Mouse (Mus musculus): ENCODE measurements around the gene Alpk3.
"Not testable (repeated sequence)": the region's sequence is repeated elsewhere in the genome, so short reads cannot be mapped to it uniquely, and the experiment has no call there.

Gene Alpk3

DNA sequence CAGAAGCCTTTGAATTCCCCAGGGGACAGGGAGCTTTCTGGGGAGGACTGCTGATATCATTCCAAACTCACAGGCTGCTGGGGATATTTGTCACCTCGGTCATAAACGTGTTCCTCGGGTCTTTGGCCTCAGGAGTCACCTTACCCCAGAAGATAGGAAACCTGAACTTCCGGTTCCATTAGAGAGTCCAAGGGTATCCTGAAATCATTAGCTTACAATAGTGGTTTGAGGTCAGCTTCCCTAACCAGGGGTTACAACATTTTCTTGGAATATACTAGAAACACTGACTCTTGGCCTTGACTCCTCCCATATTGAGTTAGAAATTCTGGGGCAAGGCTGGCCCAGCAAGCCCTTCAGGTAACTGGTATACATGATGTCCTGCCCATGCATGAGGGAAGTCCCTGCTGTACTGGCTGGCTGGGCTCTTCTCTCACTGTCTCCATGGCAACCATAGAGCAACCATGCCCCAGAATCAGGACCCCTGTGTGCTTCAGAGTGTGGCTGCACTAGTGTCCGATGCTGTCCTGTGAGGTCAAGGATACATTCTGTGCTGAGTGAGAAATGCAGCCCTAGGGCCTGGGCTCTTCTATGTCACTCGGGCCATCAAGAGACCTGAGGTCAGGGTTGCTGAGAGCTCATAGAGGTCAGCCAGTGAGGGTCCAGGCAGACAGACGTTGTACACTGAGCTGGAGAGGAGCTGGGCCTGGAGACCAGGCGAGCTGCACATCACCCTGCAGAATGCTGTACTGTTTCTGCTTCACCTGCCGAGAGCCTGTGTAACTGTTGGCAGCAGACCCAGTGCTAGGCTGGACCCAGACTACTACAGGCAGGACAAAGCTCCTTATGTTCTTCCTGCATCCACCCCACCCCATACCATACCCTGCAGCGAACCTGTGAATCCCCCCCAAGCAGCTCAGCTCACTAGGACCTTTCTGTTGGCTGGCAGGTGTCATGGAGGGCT lies 68.1 kb downstream of the Alpk3 start:
- no peak for DNase-seq (ENCODE audit: extremely low read depth, low read depth, low spot score)

- no peak for DNase-seq (ENCODE audit: extremely low read depth, low read depth, low spot score)
Observed at GRCm38 (mm10) chr7:81131864-81132263, 74.5 kb downstream of the Alpk3 start.

DNA sequence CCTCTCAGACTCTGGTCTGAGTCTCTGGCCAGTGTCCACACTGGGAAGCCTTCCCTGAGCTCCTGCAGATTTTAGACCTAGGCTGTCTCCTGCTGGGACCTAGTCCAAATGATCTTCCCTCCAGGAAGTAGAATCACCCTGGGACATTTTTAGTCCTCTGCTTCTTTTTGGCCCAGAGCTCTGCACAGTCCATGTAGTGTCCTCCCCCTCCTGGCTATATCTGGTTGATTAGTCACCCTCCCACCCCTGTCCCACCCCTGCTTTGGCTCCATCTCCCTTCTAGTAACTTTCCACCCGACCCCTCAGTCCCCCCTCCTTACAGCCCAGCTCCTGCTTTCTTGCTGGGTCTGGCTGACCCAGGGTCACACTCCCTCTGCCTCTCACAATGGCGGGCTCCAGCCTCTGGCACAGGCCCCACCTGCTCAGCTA lies 75.5 kb downstream of the Alpk3 start:
- no peak for DNase-seq (ENCODE audit: extremely low read depth, low read depth, low spot score)

DNA sequence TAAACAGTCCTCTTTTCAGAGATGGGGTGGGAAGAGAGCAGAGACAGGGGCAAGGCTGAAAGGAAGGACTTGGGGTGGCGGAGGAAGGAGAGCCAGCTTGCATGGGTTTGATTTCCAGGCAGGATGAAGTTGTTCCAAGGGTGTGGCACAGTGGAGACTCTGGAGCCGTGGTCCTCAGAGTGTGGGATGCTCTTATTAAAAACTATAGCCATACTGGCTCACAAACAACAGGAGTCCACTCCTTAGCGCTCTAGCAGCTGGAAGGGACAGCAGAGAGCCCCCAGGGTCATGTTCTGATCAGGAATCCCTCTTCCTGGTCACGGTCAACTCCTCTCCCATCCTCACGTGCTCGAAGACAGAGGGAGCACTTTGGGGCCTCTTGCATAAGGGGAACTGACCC lies 76.0 kb downstream of the Alpk3 start:
- DNase-seq (ENCODE audit: extremely low read depth, low read depth, low spot score) = no peak

- no peak for DNase-seq (ENCODE audit: extremely low read depth, low read depth, low spot score)
Observed at GRCm38 (mm10) chr7:81133941-81134340, 76.5 kb downstream of the Alpk3 start.

DNA sequence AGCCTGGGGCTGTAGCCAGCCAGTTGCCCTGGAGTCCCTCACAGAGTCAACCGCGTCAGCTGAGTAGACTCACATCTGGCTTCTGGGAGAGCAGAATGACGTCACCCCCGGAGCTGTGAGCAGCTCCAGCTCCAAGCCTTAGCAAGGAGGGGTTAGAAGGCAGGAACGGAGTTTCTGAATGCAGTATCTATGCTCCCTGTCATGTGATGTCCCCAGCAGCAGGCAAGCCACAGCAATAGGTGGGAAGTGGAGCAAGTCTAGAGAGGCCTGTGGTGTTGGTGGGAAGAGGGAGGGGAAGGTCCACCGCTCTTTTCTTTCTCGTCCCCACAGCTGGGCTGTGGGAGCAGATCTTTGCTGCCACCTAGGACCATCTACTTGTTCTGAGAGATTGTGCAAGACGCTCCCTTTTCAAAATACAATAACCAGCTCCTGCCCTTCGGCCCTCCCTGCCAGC lies 77.2 kb downstream of the Alpk3 start:
- no peak for DNase-seq (ENCODE audit: extremely low read depth, low read depth, low spot score)

- DNase-seq (ENCODE audit: extremely low read depth, low read depth, low spot score) = no peak
Observed at GRCm38 (mm10) chr7:81137292-81137691, 79.9 kb downstream of the Alpk3 start.

- no peak for DNase-seq (ENCODE audit: extremely low read depth, low read depth, low spot score)
Observed at GRCm38 (mm10) chr7:81139100-81139499, 81.7 kb downstream of the Alpk3 start.

DNA sequence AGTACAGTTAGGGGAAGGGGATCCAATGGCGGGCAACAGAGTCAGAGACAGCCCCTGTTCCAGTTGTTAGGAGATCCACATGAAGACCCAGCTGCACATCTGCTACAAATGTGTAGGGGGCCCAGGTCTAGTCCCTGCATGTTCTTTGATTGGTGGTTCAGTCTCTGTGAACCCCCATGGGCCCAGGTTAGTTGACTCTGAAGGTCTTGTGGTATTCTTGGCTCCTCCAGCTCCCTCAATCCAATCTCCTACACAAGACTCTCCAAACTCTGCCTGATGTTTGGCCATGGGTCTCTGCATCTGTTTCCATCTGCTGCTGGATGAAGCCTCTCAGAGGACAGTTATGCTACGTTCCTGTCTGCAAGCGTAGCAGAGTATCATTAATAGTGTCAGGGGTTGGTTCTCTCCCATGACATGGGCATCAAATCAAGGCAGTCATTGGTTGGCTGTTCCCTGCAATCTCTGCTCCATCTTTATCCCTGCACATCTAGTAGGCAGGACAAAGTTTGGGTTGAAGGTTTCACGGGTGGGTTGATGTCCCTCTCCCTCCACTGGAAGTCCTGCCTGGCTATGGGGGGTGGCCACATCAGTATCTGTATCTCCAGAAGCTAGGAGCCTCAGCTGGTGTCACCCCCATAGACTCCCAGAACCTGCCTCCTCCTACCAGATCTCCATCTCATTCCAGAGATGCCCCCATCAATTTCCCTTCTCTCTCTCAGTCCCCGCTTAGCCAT lies 82.4 kb downstream of the Alpk3 start:
- no peak for DNase-seq (ENCODE audit: extremely low read depth, low read depth, low spot score)

DNA sequence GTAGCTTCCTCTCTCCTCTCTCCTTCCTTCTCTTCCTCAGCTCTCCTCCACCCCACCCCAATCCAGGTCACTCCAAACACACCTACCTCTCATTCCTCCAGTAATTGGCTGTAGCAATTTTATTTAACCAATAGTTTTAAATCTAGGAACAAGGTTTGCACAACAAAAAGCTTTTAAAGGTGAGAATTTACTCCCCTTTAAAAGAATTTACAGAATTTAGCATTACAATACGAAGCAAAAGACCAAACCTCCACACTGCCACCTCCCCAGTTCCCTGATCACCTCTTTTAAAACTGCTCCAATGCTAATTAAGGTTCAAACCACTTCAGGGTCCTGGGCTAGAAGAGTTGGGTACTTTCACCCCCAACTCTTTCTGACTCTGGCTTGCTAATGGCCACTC lies 84.1 kb downstream of the Alpk3 start:
- DNase-seq (ENCODE audit: extremely low read depth, low read depth, low spot score) = no peak

DNA sequence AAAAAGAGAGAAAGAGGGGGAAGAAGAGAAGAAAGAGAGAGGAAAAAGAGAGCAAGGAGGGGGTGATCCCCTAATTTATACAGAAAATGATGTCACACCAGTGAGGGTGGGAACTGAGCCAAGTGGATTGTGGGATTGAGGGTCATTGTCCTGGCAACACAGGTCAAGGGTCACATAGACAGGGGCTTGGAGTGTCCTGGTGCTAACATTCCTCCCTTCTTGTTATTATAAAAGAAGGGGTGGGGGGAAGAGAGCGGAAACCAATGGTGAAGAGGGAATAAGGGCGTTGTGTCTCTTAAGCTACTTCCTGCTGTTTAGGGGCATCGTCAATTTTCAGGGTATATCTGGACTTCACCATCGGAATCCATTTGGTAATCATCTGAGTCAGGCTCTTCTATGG lies 85.7 kb downstream of the Alpk3 start:
- DNase-seq (ENCODE audit: extremely low read depth, low read depth, low spot score) = not testable (repeated sequence)

DNA sequence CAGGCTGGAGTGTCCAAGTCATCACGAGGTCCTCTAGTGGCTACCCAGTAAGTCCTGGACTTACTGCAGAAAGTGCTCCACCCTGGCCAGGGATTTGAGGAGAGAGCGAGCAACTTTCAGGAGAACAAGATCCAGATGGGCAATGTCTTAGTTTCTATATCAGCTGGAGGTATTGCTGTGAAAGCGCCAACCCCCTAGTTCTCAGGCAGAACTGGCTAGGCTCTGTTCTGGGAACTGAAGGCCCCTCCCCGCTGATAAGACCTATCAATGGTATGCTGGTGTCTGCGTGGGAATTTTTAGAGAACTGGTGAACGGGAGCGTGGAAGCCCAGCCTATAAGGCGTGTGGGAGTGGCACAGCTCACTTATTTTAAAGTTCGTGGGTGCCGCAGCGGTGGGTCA lies 92.4 kb downstream of the Alpk3 start:
- no peak for DNase-seq (ENCODE audit: extremely low read depth, low read depth, low spot score)

DNA sequence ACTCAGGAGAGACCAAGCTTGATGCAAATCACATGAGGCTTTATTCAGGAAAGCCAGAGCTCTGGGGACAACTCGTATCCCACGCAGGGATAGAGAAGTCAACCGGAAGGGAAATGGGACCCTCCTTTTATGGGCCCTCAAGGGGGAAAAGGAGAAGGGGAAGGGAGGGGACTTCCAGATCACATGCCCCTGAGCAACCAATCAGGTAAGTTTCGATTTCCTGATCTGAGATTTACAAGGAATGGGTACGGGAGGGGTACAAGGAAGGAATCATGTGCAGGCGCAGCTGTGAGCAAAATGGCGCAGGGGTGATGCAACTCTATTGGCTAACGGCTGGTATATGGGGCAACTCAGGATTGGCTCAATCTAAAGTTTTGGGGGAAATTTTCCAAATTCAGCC lies 93.8 kb downstream of the Alpk3 start:
- no peak for DNase-seq (ENCODE audit: extremely low read depth, low read depth, low spot score)

DNA sequence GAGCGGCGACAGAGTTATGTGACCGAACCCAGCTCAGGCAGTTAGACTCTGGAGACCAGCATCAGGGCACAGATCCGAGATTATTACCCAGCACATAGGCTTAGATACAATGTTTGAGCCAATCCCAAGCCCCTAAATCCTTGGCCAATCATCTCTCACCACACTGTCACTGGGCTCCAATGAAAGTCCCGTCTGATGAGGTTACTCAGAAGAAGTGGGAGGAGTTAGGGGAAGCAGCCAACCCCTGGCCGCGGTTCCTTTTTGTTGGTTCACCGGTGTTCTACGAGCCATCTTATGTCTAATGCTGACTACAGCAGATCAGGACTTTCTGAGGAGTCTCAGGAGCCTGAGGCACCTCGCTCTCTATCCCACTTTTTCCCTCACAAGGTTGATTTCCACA lies 94.9 kb downstream of the Alpk3 start:
- DNase-seq (ENCODE audit: extremely low read depth, low read depth, low spot score) = no peak

DNA sequence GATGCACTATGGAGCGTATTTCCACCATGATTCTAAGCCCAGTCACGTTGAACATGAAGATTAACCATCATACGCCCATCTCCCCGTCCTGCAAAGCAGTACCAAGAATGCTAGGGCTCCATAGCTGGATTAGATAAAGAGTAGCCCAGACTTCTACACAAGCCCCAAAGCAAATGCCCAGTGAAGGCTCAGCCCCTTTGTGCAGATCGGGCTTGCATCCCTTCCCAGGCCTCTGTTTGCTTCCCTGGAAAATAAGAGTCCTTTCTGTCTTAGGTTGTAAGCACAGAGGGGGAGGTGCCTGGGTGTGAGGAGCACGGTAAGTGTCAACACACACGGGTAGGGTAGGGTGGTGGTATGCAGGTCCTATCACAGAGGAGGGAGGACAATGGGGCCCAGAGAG lies 95.4 kb downstream of the Alpk3 start:
- DNase-seq (ENCODE audit: extremely low read depth, low read depth, low spot score) = no peak

DNA sequence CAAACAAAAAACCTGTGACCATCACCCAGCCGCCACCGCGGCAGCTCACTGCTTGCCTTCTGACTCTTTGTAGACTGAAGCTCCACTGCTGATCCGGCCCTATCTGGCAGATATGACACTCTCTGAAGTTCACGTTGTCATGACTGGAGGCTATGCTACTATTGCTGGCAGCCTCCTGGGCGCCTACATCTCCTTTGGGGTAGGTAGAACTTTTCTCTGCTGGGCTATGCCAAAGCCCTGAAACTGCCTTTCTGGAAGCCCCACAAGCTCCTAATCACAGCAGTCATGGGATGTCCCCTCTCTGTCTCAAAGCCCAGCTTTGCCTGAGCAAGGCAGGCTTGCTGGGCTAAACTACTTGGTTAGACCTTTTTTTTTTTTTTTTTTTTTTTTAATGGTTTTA lies 95.9 kb downstream of the Alpk3 start:
- no peak for DNase-seq (ENCODE audit: extremely low read depth, low read depth, low spot score)

DNA sequence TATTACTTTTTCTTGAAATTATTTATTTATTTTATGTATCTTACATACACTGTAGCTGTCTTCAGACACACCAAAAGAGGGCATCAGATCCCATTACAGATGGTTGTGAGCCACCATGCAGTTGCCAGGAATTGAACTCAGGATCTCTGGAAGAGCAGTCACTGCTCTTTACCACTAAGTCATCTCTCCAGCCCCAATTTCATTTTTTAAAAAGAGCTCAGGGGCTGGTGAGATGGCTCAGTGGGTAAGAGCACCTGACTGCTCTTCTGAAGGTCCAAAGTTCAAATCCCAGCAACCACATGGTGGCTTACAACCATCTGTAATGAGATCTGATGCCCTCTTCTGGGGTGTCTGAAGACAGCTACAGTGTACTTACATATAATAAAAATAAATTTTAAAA lies 96.8 kb downstream of the Alpk3 start:
- not testable (repeated sequence) for DNase-seq (ENCODE audit: extremely low read depth, low read depth, low spot score)

DNA sequence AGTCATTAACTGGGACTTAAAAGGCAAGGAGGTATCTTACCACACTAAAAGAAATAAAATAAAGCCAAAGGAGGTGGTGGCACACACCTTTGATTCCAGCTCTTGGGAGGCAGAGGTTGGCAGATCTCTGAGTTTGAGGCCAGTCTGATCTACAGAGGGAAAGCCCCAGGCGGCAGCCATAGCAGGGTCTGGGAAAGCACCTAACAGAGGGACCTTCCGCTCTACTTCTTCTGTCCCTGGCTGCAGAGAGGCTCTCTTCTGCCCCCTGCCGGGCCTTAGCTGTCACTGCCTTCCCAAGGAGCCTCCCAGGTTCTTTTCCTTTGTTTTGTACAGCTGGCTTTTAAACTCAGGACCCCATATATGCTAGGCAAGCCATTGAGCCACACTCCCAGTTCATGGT lies 97.6 kb downstream of the Alpk3 start:
- no peak for DNase-seq (ENCODE audit: extremely low read depth, low read depth, low spot score)
